Mouse (Mus musculus): Measurements from ENCODE around the gene 4930402H24Rik. TPM values are rescaled to one million over a fixed set of nuclear protein-coding genes. Genes with fewer than 3 reads are reported as not detected.
A peak's percentile ranks its signal among the peaks of the same experiment; 100 is the strongest.

Gene 4930402H24Rik
- total and polyA plus RNA-seq, 3 experiments, result 6.1 to 6.2 TPM; not detected in 1

- no peak for TF ChIP-seq UBTF (IDR thresholded peaks at IDR 0.05; ENCODE audit: borderline replicate concordance, insufficient read depth, low read depth, low read length)
- TF ChIP-seq SIN3A (IDR thresholded peaks at IDR 0.05; ENCODE audit: low read length), result peak; percentile 76; the same call in 1 of the 2 replicates
- TF ChIP-seq BHLHE40 (IDR thresholded peaks at IDR 0.05; ENCODE audit: borderline replicate concordance, low read depth, low read length), result no peak
- TF ChIP-seq RCOR1 (IDR thresholded peaks at IDR 0.05; ENCODE audit: low read depth, low read length), result no peak
- no peak for TF ChIP-seq MAFK (IDR thresholded peaks at IDR 0.05; ENCODE audit: borderline replicate concordance, low read depth, low read length)
- peak; percentile 63; the same call in 1 of the 2 replicates for TF ChIP-seq MYC (IDR thresholded peaks at IDR 0.05; ENCODE audit: low read depth, low read length)
- TF ChIP-seq CHD1 (IDR thresholded peaks at IDR 0.05; ENCODE audit: low read depth, low read length), result no peak
- no peak for TF ChIP-seq GABPA (IDR thresholded peaks at IDR 0.05; ENCODE audit: low read depth, low read length)
- TF ChIP-seq SMC3 (IDR thresholded peaks at IDR 0.05; ENCODE audit: low read depth, low read length), result no peak
- no peak for TF ChIP-seq ELF1 (IDR thresholded peaks at IDR 0.05; ENCODE audit: low read depth, low read length)
- TF ChIP-seq HCFC1 (IDR thresholded peaks at IDR 0.05; ENCODE audit: low read depth, low read length), result peak; percentile 80
- TF ChIP-seq EP300 (IDR thresholded peaks at IDR 0.05; ENCODE audit: low read depth in 1 of 2, low read length in 2 of 2), result no peak
- peak; percentile 88 for TF ChIP-seq POLR2AphosphoS2 (IDR thresholded peaks at IDR 0.05; ENCODE audit: low read length)
- TF ChIP-seq MYB (IDR thresholded peaks at IDR 0.05; ENCODE audit: low read depth, low read length), result no peak
- 0 out of 2 replicates have a peak, but pooled peaks have one; percentile 19 for TF ChIP-seq POLR2AphosphoS5 (IDR thresholded peaks at IDR 0.05; ENCODE audit: borderline replicate concordance, low read depth, low read length)
Observed at GRCm38 (mm10) chr2:130664102-130664701, 242.0 kb downstream of the 4930402H24Rik start, which contains the start of gene Ddrgk1 (continued).

- Histone ChIP-seq H3K9me3 (replicated peaks; ENCODE audit: insufficient read depth, low read length) (no peaks in the 10 kb centered on the region), H3K79me2 (ENCODE audit: control insufficient read depth, insufficient read depth, low read length, poor library complexity) (peaks cover 18% of the 10 kb centered on the region), H3K27me3 (ENCODE audit: control insufficient read depth in 1 of 2, insufficient read depth in 2 of 2, low read length in 2 of 2) (no peaks in the 10 kb centered on the region), H3K4me1 (ENCODE audit: control insufficient read depth in 1 of 2, insufficient read depth in 2 of 2, low read length in 2 of 2) (peaks cover 2 to 16% of the 10 kb centered on the region in 2 experiments), H3K9ac (ENCODE audit: control insufficient read depth, low read depth, low read length, poor library complexity, severe bottlenecking) (peak overlapping the region; percentile 68), H3K27ac (ENCODE audit: control insufficient read depth, low read depth, low read length) (no peak overlapping the region; the same call in 1 of the 2 replicates), H3K36me3 (ENCODE audit: control insufficient read depth in 1 of 2, insufficient read depth in 2 of 2, low read length in 2 of 2) (peaks cover 3 to 19% of the 10 kb centered on the region in 2 experiments; a peak in 3 of 4 replicates), H3K4me3 (ENCODE audit: control insufficient read depth in 1 of 2, insufficient read depth in 1 of 2, low read depth in 2 of 2, low read length in 2 of 2) (peak overlapping the region; percentile 52 to 73; a peak in 3 of 4 replicates)
- TF ChIP-seq MYC (IDR thresholded peaks at IDR 0.05; ENCODE audit: low read depth, low read length) (no peak), JUND (IDR thresholded peaks at IDR 0.05; ENCODE audit: low read depth, low read length) (no peak), ZC3H11A (IDR thresholded peaks at IDR 0.05; ENCODE audit: low read depth, low read length) (no peak), USF1 (IDR thresholded peaks at IDR 0.05; ENCODE audit: low read depth, low read length) (no peak), GABPA (IDR thresholded peaks at IDR 0.05; ENCODE audit: low read depth, low read length) (no peak), RAD21 (IDR thresholded peaks at IDR 0.05; ENCODE audit: low read depth, low read length) (no peak), MYB (IDR thresholded peaks at IDR 0.05; ENCODE audit: low read depth, low read length) (no peak), CTCF (IDR thresholded peaks at IDR 0.05 in 2 of 3, conservative IDR thresholded peaks at IDR 0.05 in 1 of 3; ENCODE audit: control insufficient read depth in 1 of 3, insufficient read depth in 1 of 3, low read depth in 2 of 3, low read length in 3 of 3, poor library complexity in 1 of 3, severe bottlenecking in 1 of 3) (no peak), MAFK (IDR thresholded peaks at IDR 0.05; ENCODE audit: borderline replicate concordance, low read depth, low read length) (no peak), TCF12 (IDR thresholded peaks at IDR 0.05; ENCODE audit: low read depth, low read length) (no peak; the same call in 1 of the 2 replicates)
- no peak for DNase-seq (ENCODE audit: low read depth, low spot score)
Observed at GRCm38 (mm10) chr2:130663342-130663741, 242.9 kb downstream of the 4930402H24Rik start.
